Mouse (Mus musculus): ENCODE measurements around the gene Cnbp. TPM values are rescaled to one million over a fixed set of nuclear protein-coding genes. Genes with fewer than 3 reads are reported as not detected.
A peak's percentile ranks its signal among the peaks of the same experiment; 100 is the strongest.

Gene Cnbp
- polyA plus RNA-seq, 1 experiment from 2014 or later, result 1,289 TPM

DNA sequence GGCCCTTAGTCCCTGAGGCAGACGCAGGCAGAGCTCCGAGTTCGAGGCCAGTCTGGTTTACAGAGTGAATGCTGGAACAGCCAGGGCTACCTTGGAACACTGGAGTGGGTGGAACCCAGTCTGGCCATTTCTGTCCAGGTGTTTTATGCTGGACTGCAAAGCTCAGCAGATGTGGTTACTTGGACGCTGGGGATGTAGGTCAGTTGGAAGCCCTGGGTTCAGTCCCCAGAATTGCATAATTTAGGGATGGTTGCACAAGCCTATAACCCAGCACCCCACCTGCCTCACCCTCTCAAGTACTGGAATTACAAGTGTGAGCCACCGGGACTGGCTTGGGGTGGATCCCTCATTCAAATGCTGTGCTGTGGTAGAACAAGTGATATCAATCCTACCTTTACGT lies 15.3 kb upstream of the Cnbp start:
- no peak overlapping the region for H3K27ac ChIP-seq (ENCODE audit: low read depth, low read length)
- H3K27me3 ChIP-seq (ENCODE audit: control insufficient read depth, insufficient read depth, low read length), result no peaks in the 10 kb centered on the region
- no peak overlapping the region for H3K4me3 ChIP-seq (ENCODE audit: low read depth, low read length)
- no peak overlapping the region for H3K9ac ChIP-seq (ENCODE audit: low read length)
- no peaks in the 10 kb centered on the region for H3K36me3 ChIP-seq (ENCODE audit: control insufficient read depth, insufficient read depth, low read length)
- no peaks in the 10 kb centered on the region for H3K9me3 ChIP-seq (ENCODE audit: control insufficient read depth, low read length)
- H3K4me1 ChIP-seq (ENCODE audit: control insufficient read depth, insufficient read depth, low read length), result no peaks in the 10 kb centered on the region
- ATAC-seq (ENCODE audit: low FRiP score) (no peak), DNase-seq (ENCODE audit: low spot score, missing footprints) (no peak)
- 83% methylated on average over 6 of the region's 6 CpGs for WGBS
- no peak overlapping the region for H3K4me2 ChIP-seq

DNA sequence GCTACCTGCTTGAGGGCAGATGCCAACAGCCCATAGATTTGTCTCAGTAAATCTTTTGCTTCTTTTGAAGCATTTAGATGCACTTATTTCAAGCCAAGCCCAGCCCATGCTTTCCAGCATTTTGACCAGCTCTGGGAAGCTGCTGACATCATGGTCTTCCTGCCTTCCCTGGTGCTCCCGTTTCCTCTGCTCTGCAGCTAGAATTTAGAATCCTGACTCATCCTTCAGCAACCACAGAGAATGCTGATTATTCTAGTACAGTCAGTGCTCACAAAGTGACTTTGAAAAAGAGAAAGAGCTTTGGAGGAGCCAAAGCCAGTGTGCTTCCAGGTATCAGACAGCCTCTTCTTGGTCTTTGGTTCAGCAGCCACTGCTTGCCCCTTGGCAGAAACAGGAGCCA lies 6.2 kb upstream of the Cnbp start:
- Histone ChIP-seq H3K4me3 (ENCODE audit: low read depth, low read length) (no peak overlapping the region), H3K4me2 (no peak overlapping the region), H3K27me3 (ENCODE audit: control insufficient read depth, insufficient read depth, low read length) (no peaks in the 10 kb centered on the region), H3K4me1 (ENCODE audit: control insufficient read depth, insufficient read depth, low read length) (no peaks in the 10 kb centered on the region), H3K27ac (ENCODE audit: low read depth, low read length) (no peak overlapping the region), H3K9ac (ENCODE audit: low read length) (no peak overlapping the region), H3K9me3 (ENCODE audit: control insufficient read depth, low read length) (no peaks in the 10 kb centered on the region), H3K36me3 (ENCODE audit: control insufficient read depth, insufficient read depth, low read length) (no peaks in the 10 kb centered on the region)
- no peak for ATAC-seq (ENCODE audit: low FRiP score)
- WGBS, result 47% methylated on average over 1 of the region's 1 CpGs
- DNase-seq (ENCODE audit: low spot score, missing footprints), result no peak

DNA sequence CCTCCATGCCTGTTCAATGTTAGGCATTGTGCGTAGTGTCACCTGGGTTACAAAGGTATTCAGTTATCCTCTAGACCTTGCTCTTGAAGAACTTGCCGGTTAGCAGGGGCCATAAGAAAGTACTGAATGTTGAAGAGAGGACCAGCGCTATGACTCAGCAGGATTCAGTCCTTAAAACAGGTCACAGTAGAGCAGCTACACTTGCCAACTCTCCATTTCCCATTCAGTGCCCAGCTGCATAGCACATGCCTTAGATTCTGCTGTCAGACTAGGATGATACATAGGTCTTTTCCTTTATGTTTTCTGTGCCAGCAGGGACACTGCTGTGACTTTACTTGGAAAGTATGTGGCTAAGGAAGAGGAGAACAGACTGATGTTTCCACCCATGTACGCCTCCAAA lies 2.5 kb upstream of the Cnbp start:
- H3K36me3 ChIP-seq (ENCODE audit: control insufficient read depth, insufficient read depth, low read length), result no peaks in the 10 kb centered on the region
- peak; percentile 44 for DNase-seq (ENCODE audit: low spot score, missing footprints)
- WGBS, result 88% methylated on average over 4 of the region's 4 CpGs
- no peaks in the 10 kb centered on the region for H3K27me3 ChIP-seq (ENCODE audit: control insufficient read depth, insufficient read depth, low read length)
- no peak overlapping the region for H3K27ac ChIP-seq (ENCODE audit: low read depth, low read length)
- no peak for ATAC-seq (ENCODE audit: low FRiP score)
- H3K4me2 ChIP-seq, result no peak overlapping the region
- H3K9ac ChIP-seq (ENCODE audit: low read length), result no peak overlapping the region
- no peak overlapping the region for H3K4me3 ChIP-seq (ENCODE audit: low read depth, low read length)
- peaks cover 9% of the 10 kb centered on the region for H3K4me1 ChIP-seq (ENCODE audit: control insufficient read depth, insufficient read depth, low read length)
- H3K9me3 ChIP-seq (ENCODE audit: control insufficient read depth, low read length), result no peaks in the 10 kb centered on the region

DNA sequence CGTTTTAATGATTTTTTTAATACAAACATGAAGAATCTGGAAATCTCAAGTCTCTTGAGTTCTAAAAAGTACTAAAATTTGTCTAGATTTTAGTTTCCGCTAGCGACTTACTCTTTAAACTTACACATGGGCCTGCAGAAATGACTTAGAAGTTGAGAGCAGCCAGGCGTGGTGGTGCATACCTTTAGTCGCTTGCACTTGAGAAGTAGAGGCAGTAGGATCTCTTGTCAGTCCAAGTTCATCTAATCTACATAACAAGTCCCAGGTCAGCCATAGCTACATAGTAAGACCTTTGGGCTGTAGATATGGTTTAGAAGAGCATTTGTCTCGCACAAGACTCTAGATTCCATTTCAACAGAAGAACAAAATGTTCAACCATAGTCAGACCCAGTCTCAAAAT lies 965 bp upstream of the Cnbp start:
- WGBS, result 80% methylated on average over 6 of the region's 6 CpGs
- no peak overlapping the region for H3K4me2 ChIP-seq
- H3K27ac ChIP-seq (ENCODE audit: low read depth, low read length), result no peak overlapping the region
- DNase-seq (ENCODE audit: low spot score, missing footprints), result peak; percentile 57
- peaks cover 11% of the 10 kb centered on the region for H3K4me1 ChIP-seq (ENCODE audit: control insufficient read depth, insufficient read depth, low read length)
- no peak for ATAC-seq (ENCODE audit: low FRiP score)
- no peaks in the 10 kb centered on the region for H3K9me3 ChIP-seq (ENCODE audit: control insufficient read depth, low read length)
- H3K9ac ChIP-seq (ENCODE audit: low read length), result no peak overlapping the region
- no peak overlapping the region for H3K4me3 ChIP-seq (ENCODE audit: low read depth, low read length)
- no peaks in the 10 kb centered on the region for H3K36me3 ChIP-seq (ENCODE audit: control insufficient read depth, insufficient read depth, low read length)
- H3K27me3 ChIP-seq (ENCODE audit: control insufficient read depth, insufficient read depth, low read length), result no peaks in the 10 kb centered on the region

DNA sequence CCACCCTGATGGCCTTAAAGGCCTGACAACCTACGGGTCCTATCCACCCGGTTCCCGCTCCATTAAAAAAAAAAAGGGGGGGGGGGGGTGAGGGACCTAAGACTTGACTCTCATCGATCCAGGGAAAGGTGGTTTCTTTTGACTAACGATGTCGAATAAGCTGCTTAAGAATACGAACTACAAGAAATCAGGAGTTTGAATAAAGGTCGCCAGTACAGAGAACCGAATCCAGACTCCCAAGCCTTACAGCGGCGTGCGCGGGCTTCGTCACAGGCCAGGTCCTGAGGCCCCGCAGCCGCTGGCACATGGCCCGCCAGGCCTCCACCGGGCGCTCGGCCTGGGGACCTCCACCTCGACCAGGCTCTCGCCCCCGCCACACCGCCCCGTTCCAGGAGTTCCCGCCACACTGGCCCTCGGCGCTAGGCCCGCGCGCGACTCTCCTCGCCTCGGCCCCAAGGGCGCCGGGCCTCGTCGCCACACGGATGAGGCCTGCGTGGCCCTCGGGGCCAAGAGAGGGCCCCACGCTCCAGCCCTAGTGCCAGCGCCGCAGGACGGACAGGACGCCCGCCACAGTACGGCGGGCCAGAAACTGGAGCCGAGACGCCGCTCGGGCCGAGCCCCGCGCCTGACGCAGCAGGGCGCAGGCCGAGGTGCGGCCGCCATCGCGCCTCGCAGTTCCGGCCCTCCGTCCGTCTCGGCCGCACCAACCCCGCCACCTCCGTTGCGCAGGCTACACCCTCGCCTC lies 579 bp downstream of the Cnbp start:
- Histone ChIP-seq H3K27me3 (ENCODE audit: control insufficient read depth, insufficient read depth, low read length) (no peaks in the 10 kb centered on the region), H3K9ac (ENCODE audit: low read length) (peak overlapping the region; percentile 99), H3K36me3 (ENCODE audit: control insufficient read depth, insufficient read depth, low read length) (peaks cover under 1% of the 10 kb centered on the region), H3K4me3 (ENCODE audit: low read depth, low read length) (peak overlapping the region; percentile 100), H3K9me3 (ENCODE audit: control insufficient read depth, low read length) (no peaks in the 10 kb centered on the region), H3K4me1 (ENCODE audit: control insufficient read depth, insufficient read depth, low read length) (peaks cover 11% of the 10 kb centered on the region), H3K27ac (ENCODE audit: low read depth, low read length) (peak overlapping the region; percentile 78), H3K4me2 (peak overlapping the region; percentile 72)
- DNase-seq (ENCODE audit: low spot score, missing footprints), result peak; percentile 95
- WGBS, result under 1% methylated on average over 70 of the region's 73 CpGs
- no peak; the same call in none of the 2 replicates for ATAC-seq (ENCODE audit: low FRiP score)

DNA sequence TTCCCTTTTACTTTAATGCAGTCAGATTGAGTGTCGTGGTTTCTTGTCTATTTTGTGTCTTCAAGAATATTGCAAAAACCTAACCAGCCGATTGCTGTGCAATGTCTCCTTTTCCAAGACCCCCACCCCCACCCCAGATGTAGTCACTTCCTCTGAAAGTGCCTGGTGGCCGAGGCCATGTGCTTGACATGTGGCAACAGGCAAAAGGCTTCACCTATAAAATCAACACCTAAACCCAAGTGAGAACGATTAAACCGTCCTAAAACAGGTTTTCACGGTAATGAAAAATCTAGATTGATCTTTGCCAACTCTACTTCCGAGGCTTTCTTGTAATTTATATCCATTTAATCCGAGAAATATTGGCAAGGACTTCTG lies 1.1 kb downstream of the Cnbp start:
- Histone ChIP-seq H3K4me2 (peak overlapping the region; percentile 72), H3K4me1 (ENCODE audit: control insufficient read depth, insufficient read depth, low read length) (peaks cover 11% of the 10 kb centered on the region), H3K27me3 (ENCODE audit: control insufficient read depth, insufficient read depth, low read length) (no peaks in the 10 kb centered on the region), H3K4me3 (ENCODE audit: low read depth, low read length) (peak overlapping the region; percentile 100), H3K9ac (ENCODE audit: low read length) (peak overlapping the region; percentile 99), H3K27ac (ENCODE audit: low read depth, low read length) (no peak overlapping the region), H3K9me3 (ENCODE audit: control insufficient read depth, low read length) (no peaks in the 10 kb centered on the region), H3K36me3 (ENCODE audit: control insufficient read depth, insufficient read depth, low read length) (peaks cover 7% of the 10 kb centered on the region)
- ATAC-seq (ENCODE audit: low FRiP score) (no peak), DNase-seq (ENCODE audit: low spot score, missing footprints) (peak; percentile 91)
- 2% methylated on average over 8 of the region's 8 CpGs for WGBS

DNA sequence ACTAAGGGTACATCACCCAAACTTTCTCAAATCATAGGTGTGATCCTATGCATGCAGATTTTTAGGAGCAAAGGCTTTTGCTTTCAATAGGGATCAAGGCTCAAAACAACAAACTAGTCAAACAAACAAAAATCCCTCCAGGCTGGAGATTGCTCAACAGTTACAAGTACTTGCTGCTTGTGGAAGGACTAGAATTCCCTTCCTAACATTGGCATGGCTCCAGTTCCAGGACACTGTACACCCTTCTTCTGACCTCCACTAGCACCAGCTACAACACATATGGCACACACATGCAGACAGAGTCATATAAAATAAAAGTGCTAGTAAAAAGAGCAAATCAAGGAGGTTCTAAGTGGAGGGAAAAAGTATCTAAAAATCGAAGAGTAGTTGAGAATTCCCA lies 4.1 kb downstream of the Cnbp start:
- ATAC-seq (ENCODE audit: low FRiP score), result no peak
- no peak overlapping the region for H3K4me2 ChIP-seq

DNA sequence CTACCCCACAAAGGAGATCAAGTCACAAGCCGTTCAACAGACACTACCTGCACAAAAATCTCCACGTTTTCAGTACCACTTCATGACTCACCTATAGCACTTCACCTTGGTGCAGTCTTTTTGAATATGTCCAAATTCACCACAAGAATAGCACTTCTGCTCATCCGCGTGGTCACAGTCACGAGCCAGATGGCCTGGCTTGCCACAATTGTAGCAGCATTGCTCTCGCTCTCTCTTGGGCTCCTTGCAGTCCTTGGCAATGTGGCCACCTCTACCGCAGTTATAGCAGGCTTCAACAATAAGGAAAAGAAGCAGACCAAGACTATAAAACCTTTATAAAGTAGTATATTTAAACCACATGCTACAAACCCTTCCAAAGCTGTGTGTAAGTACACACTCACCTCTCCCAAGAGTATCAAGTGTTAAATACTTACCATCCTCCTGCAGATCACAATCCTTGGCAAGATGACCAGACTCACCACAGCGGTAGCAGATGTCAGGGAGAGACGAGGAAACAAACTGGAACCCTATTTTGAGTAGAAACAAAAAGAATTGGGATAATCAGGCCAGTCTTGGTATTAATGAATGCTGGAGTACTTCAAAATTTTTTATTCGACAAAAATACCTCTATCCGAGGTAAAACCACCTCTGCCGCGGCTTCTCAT lies 5.7 kb downstream of the Cnbp start:
- Histone ChIP-seq H3K4me3 (ENCODE audit: low read depth, low read length) (no peak overlapping the region), H3K27me3 (ENCODE audit: control insufficient read depth, insufficient read depth, low read length) (no peaks in the 10 kb centered on the region), H3K4me2 (no peak overlapping the region), H3K27ac (ENCODE audit: low read depth, low read length) (no peak overlapping the region), H3K9me3 (ENCODE audit: control insufficient read depth, low read length) (no peaks in the 10 kb centered on the region), H3K4me1 (ENCODE audit: control insufficient read depth, insufficient read depth, low read length) (peaks cover 7% of the 10 kb centered on the region), H3K36me3 (ENCODE audit: control insufficient read depth, insufficient read depth, low read length) (peaks cover 23% of the 10 kb centered on the region), H3K9ac (ENCODE audit: low read length) (no peak overlapping the region)
- DNase-seq (ENCODE audit: low spot score, missing footprints) (peak; percentile 73), ATAC-seq (ENCODE audit: low FRiP score) (no peak)
- 92% methylated on average over 13 of the region's 13 CpGs for WGBS

More for the DNA sequence above, 4.1 kb downstream of the Cnbp start:
- DNase-seq (ENCODE audit: low spot score, missing footprints), result no peak
- no peaks in the 10 kb centered on the region for H3K27me3 ChIP-seq (ENCODE audit: control insufficient read depth, insufficient read depth, low read length)
- H3K4me3 ChIP-seq (ENCODE audit: low read depth, low read length), result no peak overlapping the region
- no peak overlapping the region for H3K9ac ChIP-seq (ENCODE audit: low read length)
- H3K36me3 ChIP-seq (ENCODE audit: control insufficient read depth, insufficient read depth, low read length), result peaks cover 23% of the 10 kb centered on the region
- H3K4me1 ChIP-seq (ENCODE audit: control insufficient read depth, insufficient read depth, low read length), result peaks cover 11% of the 10 kb centered on the region
- WGBS, result 85% methylated on average over 1 of the region's 1 CpGs
- H3K9me3 ChIP-seq (ENCODE audit: control insufficient read depth, low read length), result no peaks in the 10 kb centered on the region
- H3K27ac ChIP-seq (ENCODE audit: low read depth, low read length), result no peak overlapping the region

DNA sequence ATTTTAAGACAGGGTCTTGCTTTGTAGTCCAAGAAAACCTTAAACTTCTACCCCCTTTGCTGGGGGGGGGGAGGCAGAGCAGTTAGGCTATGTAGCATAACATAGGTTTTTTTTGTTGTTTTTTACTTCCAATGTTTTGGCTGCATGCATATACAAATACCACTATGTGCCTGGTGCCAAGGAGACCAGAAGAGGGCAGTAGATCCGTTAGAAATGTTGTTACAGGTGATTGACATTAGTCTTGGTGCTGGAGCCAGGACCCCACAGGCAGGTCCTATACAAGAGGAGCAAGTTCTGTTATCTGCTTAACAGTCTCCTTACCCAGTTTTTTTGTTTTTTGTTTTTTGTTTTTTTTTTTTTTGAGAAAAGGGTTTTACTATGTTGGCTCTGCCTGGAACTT lies 8.7 kb downstream of the Cnbp start:
- ATAC-seq (ENCODE audit: low FRiP score) (no peak), DNase-seq (ENCODE audit: low spot score, missing footprints) (no peak)
- no peaks in the 10 kb centered on the region for H3K27me3 ChIP-seq (ENCODE audit: control insufficient read depth, insufficient read depth, low read length)
- H3K27ac ChIP-seq (ENCODE audit: low read depth, low read length), result no peak overlapping the region
- WGBS, result 27% methylated on average over 1 of the region's 1 CpGs
- H3K4me2 ChIP-seq, result no peak overlapping the region
- H3K36me3 ChIP-seq (ENCODE audit: control insufficient read depth, insufficient read depth, low read length), result peaks cover 23% of the 10 kb centered on the region
- H3K9me3 ChIP-seq (ENCODE audit: control insufficient read depth, low read length), result no peaks in the 10 kb centered on the region
- H3K9ac ChIP-seq (ENCODE audit: low read length), result no peak overlapping the region
- peaks cover 3% of the 10 kb centered on the region for H3K4me1 ChIP-seq (ENCODE audit: control insufficient read depth, insufficient read depth, low read length)
- H3K4me3 ChIP-seq (ENCODE audit: low read depth, low read length), result no peak overlapping the region

All from midbrain, embryonic 11.5 days (tissue).